Mouse (Mus musculus) brain, embryonic 14.5 days (tissue): ENCODE results near the gene Elk3.

Experiments
- CTCF ChIP-seq: fragments of 200-500 bp; IDR thresholded peaks from 2 replicates; pipeline ENCODE4 v1.5.1; 2012; ENCODE audit warnings: inconsistent platforms, mild to moderate bottlenecking, moderate library complexity, borderline replicate concordance; ENCODE audit not compliant: insufficient read depth, insufficient read length; ENCODE audit errors: extremely low read depth
- POLR2A ChIP-seq: fragments of 200-500 bp; IDR thresholded peaks from 2 replicates; pipeline ENCODE4 v1.6.1; 2012; ENCODE audit warnings: mild to moderate bottlenecking, inconsistent platforms, borderline replicate concordance; ENCODE audit not compliant: poor library complexity, insufficient read depth, insufficient read length, severe bottlenecking; ENCODE audit errors: extremely low read depth

DNA sequence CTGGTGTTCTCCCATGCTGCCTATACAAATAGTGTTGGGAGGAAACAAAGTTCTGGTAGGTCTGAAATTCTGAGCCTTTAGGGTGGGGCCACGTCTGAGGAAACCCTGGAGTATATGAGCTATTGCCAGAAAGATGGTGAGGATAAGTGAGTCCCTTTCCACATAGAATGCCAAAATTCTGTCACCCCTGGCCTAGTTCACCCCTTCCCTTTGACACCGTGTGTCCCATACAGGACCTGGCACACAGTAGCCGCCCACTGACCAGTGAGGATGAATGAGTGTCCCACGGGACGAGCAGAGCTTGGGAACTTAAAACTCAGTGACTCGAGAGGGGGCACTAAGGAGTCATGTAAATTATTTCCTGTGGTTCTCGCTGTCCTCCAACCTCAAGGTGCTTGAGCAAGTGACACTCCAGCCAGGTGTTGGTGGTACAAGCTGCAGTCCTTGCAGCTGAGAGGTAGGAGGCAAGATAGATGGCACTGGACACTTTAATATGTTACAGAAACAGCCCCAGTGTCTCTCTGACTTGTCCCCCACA lies 8.7 kb upstream of the Elk3 start:
- TF ChIP-seq CTCF (no peak), POLR2A (no peak)
